Mouse (Mus musculus) erythroblast, embryonic 14.5 days (primary cell): ENCODE data around the gene Galnt9. TPM values are rescaled to one million over a fixed set of nuclear protein-coding genes. Genes with fewer than 3 reads are reported as not detected.

Experiments
- H3K27me3 ChIP-seq: 2 replicates; pipeline ENCODE4 v1.6.1; 2012; ENCODE audit warnings: inconsistent platforms; ENCODE audit not compliant: control insufficient read depth
- H3K36me3 ChIP-seq: 2 replicates; pipeline ENCODE4 v1.6.1; 2012; ENCODE audit warnings: mild to moderate bottlenecking, inconsistent platforms; ENCODE audit not compliant: control insufficient read depth
- H3K4me1 ChIP-seq: 2 replicates; pipeline ENCODE4 v1.6.1; 2012; ENCODE audit warnings: inconsistent platforms; ENCODE audit not compliant: control insufficient read depth
- H3K4me3 ChIP-seq: replicated peaks from 2 replicates; pipeline ENCODE3; 2012; ENCODE audit warnings: moderate library complexity, mild to moderate bottlenecking, inconsistent platforms
- H3K9me3 ChIP-seq: 2 replicates; pipeline ENCODE4 v1.6.1; 2012; ENCODE audit warnings: low read length, inconsistent platforms, mixed read lengths; ENCODE audit not compliant: control insufficient read depth
- GATA1 ChIP-seq: IDR thresholded peaks from 2 replicates; pipeline ENCODE4 v1.6.1; 2012; ENCODE audit warnings: low read length, inconsistent platforms, mixed read lengths
- TAL1 ChIP-seq: IDR thresholded peaks from 3 replicates; pipeline ENCODE4 v1.6.1; 2012; ENCODE audit warnings: low read length, inconsistent platforms, mixed read lengths
- polyA plus RNA-seq: library from polyadenylated mRNA; stranded (reverse); fragments of >175 nt; gene quantifications from 2 replicates; pipeline ENCODE4 v1.2.3, GENCODE M21; 2012

Galnt9 gene
- polyA plus RNA-seq, 1 experiment: 0.04 TPM

DNA sequence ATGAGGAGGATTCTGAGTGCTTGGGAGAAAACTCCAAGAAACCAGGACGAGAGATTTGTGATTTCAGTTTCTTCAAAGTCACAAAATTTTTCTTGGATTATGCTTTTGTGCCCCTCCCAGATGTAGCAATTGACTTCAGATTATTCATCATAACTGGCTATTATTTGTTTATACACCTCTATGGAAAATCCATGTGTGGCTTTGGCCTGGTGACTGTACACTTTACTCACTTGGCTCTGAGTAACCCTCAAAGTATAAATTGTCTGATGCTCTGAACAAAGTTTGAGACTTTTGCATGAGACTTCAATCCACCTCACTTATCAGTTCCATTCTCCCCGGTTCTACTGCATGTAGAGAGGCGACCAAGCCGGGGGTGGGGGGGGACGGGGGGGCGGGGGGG, 18.5 kb upstream of the Galnt9 start:
- Histone ChIP-seq H3K36me3 (no peaks in the 10 kb centered on the region), H3K4me1 (no peaks in the 10 kb centered on the region), H3K4me3 (no peak overlapping the region), H3K9me3 (no peaks in the 10 kb centered on the region), H3K27me3 (no peaks in the 10 kb centered on the region)
- TF ChIP-seq GATA1 (no peak), TAL1 (no peak)

DNA sequence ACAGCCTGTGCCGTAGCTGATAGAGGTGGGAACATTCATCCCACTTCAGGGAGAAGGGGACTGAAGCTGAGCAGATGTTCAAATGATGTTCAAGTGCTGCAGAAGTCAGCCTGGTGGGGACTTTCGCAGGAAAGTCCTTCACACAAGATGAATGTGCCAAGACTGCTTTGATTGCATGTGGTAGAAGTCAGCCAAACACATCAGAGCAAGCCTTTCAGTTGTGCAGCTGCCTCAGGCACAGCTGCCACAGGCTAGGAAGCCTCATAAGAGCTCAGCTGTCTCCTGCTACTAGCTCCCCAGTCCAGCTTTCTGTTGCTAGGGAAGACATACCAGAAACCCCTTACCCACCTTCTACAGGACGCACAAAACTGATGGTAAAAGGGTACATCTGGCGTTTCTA, 17.6 kb upstream of the Galnt9 start:
- TF ChIP-seq GATA1: no peak
- no peak for TF ChIP-seq TAL1
- no peaks in the 10 kb centered on the region for H3K4me1 ChIP-seq
- H3K36me3 ChIP-seq: no peaks in the 10 kb centered on the region
- H3K9me3 ChIP-seq: no peaks in the 10 kb centered on the region
- H3K4me3 ChIP-seq: no peak overlapping the region
- no peaks in the 10 kb centered on the region for H3K27me3 ChIP-seq

DNA sequence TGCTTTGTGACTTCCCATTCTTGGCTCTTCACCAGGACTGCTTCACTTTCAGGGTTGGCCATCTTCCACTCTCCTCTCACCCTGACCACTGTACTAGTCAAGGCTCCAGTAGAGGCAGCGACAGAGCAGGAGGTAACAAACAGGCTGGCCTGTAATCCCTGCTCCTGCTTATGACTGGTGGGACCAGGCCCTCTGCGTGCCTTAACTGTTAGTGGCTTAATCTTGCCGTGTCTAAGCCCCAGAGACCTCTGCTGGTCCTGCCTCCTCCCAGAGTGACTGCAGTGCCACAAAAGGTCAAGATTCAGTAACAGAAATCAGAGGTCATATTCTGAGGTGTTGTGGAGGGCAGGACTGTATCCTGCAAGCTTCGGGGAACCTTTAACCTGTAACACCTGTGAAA, 13.1 kb upstream of the Galnt9 start:
- Histone ChIP-seq H3K36me3 (no peaks in the 10 kb centered on the region), H3K9me3 (peaks cover 6% of the 10 kb centered on the region), H3K27me3 (no peaks in the 10 kb centered on the region), H3K4me3 (no peak overlapping the region), H3K4me1 (no peaks in the 10 kb centered on the region)
- TF ChIP-seq GATA1 (no peak), TAL1 (no peak)

DNA sequence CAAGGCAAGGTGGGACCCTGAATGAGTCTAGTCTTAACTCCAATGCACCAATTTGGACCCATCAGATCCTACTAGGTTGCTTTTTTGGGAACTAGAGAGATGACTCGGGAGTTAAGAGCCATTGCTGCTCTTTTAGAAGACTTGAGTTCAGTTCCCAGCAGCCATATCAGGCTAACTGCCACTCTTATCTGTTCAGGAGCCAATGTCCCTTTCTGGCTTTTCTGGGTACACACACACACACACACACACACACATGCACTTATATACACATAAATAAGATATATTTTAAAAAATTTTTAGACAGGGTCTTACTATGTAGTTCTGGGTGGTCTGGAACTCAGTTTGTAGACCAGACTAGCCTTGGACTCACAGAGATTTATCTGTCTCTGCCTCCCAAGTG, 9.8 kb upstream of the Galnt9 start:
- H3K36me3 ChIP-seq: no peaks in the 10 kb centered on the region
- TF ChIP-seq TAL1: no peak
- TF ChIP-seq GATA1: no peak
- no peaks in the 10 kb centered on the region for H3K27me3 ChIP-seq
- no peaks in the 10 kb centered on the region for H3K4me1 ChIP-seq
- peaks cover 6% of the 10 kb centered on the region for H3K9me3 ChIP-seq
- H3K4me3 ChIP-seq: no peak overlapping the region

DNA sequence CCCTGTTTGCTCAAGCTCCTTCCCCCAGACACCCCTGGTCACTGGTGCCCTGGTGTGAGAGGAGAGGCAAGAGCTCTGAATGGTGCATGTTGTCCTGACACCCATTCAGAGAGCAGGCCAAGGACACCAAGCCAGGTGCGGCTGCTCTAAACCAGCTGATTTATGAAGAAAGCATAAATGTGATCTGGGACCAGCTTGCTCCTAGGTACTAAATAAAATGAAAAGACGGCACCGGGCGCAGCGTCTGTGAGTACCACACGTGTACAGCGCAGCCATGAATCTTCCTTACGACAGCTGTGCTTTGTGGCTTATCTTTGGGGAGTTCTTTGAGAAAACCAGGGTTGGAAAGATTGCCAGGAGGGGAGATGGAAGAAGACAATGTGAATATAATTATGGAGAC, 8.2 kb upstream of the Galnt9 start:
- Histone ChIP-seq H3K4me3 (no peak overlapping the region), H3K9me3 (peaks cover 6% of the 10 kb centered on the region), H3K36me3 (no peaks in the 10 kb centered on the region), H3K4me1 (no peaks in the 10 kb centered on the region), H3K27me3 (peaks cover 5% of the 10 kb centered on the region; the same call in 1 of the 2 replicates)
- TF ChIP-seq TAL1 (no peak), GATA1 (no peak)

DNA sequence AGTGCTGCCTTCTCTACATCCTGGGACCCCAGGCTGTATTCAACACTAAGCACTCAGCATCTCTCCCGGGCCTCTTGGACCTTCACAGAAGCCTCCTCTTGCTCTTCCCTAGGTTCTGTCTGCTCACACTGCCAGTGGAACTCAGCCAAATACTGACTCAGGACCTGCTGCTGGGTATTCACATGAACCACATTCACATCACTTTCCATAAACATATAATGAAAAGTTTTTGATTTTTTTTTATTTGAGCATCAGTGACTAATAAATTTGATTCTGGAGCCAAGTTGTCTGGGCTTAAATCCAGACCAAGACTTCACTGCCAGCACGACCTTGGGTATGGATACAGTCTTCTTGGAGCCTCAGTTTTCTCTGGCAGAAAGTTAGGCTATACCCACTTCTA, 3.2 kb upstream of the Galnt9 start:
- TF ChIP-seq TAL1 (no peak), GATA1 (no peak)
- no peaks in the 10 kb centered on the region for H3K36me3 ChIP-seq
- H3K9me3 ChIP-seq: no peaks in the 10 kb centered on the region
- H3K4me1 ChIP-seq: no peaks in the 10 kb centered on the region
- H3K27me3 ChIP-seq: peaks cover 39% of the 10 kb centered on the region
- no peak overlapping the region for H3K4me3 ChIP-seq

DNA sequence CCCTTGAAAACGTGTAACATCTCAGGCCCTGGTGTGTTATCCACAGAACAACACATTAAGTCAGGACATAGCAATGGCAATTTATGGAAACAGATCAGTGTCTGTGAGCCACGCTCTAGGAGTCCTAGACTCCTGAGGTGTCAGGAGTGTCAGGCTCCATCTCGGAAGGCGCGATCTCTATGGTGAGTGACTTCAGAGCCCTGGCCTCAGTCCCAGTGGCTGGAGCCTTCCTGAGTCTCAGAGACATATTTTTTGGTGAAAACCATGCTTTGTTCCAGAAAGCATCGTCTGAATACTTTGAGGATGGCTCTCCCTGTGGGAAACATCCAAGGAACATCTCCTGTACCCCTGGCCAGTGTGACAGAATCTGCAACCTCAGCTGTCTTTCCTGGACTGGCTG, 2.7 kb upstream of the Galnt9 start:
- Histone ChIP-seq H3K36me3 (no peaks in the 10 kb centered on the region), H3K27me3 (peaks cover 44% of the 10 kb centered on the region), H3K4me1 (no peaks in the 10 kb centered on the region), H3K9me3 (no peaks in the 10 kb centered on the region), H3K4me3 (no peak overlapping the region)
- TF ChIP-seq TAL1 (no peak), GATA1 (no peak)

DNA sequence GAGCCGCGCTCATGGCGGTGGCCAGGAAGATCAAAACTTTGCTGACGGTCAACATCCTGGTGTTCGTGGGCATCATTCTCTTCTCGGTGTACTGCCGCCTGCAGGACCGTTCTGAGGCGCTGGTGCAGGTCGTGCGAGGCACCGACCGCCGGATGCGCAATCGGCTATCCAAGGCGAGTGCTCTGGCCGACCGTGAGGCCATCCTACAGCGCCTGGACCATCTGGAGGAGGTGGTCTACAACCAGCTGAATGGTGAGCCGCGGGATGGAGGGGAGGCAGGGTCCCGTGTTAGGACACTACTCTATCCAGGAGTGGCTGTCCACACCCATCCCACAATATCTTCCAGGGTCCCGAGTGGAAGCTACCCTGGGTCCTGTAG, 525 bp downstream of the Galnt9 start:
- H3K36me3 ChIP-seq: no peaks in the 10 kb centered on the region
- no peaks in the 10 kb centered on the region for H3K4me1 ChIP-seq
- H3K4me3 ChIP-seq: no peak overlapping the region
- TF ChIP-seq TAL1: no peak
- no peak for TF ChIP-seq GATA1
- H3K9me3 ChIP-seq: no peaks in the 10 kb centered on the region
- peaks cover 58% of the 10 kb centered on the region for H3K27me3 ChIP-seq

DNA sequence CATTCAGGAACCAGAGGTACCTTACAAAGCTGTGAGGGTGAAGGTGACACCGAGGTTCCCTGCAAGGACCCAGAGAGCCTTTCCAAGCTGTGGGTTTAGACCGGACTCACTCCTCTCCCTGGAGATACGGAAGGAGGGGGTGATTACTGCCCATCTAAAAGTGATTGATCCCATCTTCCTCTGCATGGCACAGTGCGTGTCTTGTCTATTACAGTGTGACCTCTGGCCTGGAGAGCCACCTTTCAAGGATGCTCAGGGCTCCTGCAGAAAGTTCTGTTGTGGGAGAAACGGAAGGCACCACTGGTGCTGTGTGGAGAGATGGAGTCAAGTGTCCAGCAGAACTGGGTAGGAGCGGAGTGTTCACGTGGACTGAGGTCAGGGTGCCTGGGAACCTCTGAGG, 1.2 kb downstream of the Galnt9 start:
- Histone ChIP-seq H3K36me3 (no peaks in the 10 kb centered on the region), H3K4me1 (no peaks in the 10 kb centered on the region), H3K4me3 (no peak overlapping the region), H3K9me3 (no peaks in the 10 kb centered on the region), H3K27me3 (peaks cover 58% of the 10 kb centered on the region)
- TF ChIP-seq TAL1 (no peak), GATA1 (no peak)

DNA sequence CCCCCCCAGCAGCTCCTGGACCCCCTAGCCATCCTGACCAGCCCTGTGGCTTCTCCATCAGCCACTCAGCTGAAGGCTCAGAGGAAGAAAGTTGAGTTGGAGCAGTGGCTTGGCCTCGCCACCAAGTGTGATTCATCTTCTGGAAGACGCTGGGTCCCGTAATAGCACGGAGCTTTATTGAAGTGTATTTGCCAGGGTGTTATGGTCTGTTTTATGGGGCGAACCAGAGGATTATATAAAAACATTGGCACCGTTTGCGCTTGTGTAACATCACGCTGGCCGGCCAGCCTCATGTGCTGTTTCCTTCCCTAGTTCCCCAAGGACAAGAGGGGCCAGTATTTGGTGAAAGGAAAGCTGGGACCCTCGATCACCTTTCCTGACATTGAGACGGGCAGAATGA, 2.0 kb downstream of the Galnt9 start:
- H3K4me3 ChIP-seq: no peak overlapping the region
- no peaks in the 10 kb centered on the region for H3K4me1 ChIP-seq
- no peak for TF ChIP-seq TAL1
- TF ChIP-seq GATA1: no peak
- H3K9me3 ChIP-seq: no peaks in the 10 kb centered on the region
- H3K27me3 ChIP-seq: peaks cover 53% of the 10 kb centered on the region
- no peaks in the 10 kb centered on the region for H3K36me3 ChIP-seq
